Mouse (Mus musculus) embryonic fibroblast, embryonic 13.5 days (primary cell): ENCODE results near the gene Plxdc2.

Source experiments
- CTCF ChIP-seq: IDR thresholded peaks from 2 replicates; pipeline ENCODE4 v1.5.1; 2011; ENCODE audit warnings: mild to moderate bottlenecking, control low read depth, low read length, moderate library complexity, borderline replicate concordance; ENCODE audit not compliant: insufficient read depth
- POLR2A ChIP-seq: IDR thresholded peaks from 2 replicates; pipeline ENCODE4 v1.6.1; 2011; ENCODE audit warnings: low read depth, mild to moderate bottlenecking, control low read depth, low read length, moderate library complexity

- TF ChIP-seq CTCF (no peak), POLR2A (no peak)
Observed at GRCm38 (mm10) chr2:16364749-16365148, 8.6 kb downstream of the Plxdc2 start.
